Mouse (Mus musculus) T-cell, adult 2 months (primary cell): ENCODE results near the gene Gm20696.
A peak's percentile ranks its signal among the peaks of the same experiment; 100 is the strongest.

ENCODE experiments used
- DNase-seq: peaks from one replicate; pipeline ENCODE4 v3.0.0; 2022; ENCODE audit warnings: low spot score

Gene Gm20696

DNA sequence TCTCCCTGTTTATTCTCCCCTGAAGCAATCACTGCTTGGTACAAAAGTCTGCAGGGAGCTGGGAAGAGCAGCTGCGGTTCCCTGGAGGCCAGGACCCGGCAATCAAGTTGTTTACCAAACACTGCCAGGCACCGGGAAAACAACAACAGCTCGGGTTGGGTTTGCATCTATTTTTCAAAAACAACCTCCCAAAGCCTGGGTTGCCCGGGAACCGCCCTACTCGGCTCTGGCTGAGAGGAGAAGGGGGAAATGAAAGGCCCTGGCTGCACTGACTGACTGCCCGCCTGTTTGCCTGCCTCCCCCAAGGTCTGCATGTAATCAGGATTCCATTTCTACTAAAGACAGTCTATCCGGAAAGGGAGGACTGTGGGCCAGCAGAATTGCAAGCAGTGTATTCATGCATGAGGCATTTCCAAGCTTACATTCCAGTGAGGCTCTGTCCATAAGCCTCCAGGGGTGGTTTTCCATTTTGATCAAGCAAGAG, 226.7 kb downstream of the Gm20696 start:
- DNase-seq: no peak

- DNase-seq: no peak
Observed at GRCm38 (mm10) chr6:99439214-99439877, 227.3 kb downstream of the Gm20696 start.

GRCm38 (mm10) chr6:99436371-99436770, 230.2 kb downstream of the Gm20696 start:
- DNase-seq: no peak

DNA sequence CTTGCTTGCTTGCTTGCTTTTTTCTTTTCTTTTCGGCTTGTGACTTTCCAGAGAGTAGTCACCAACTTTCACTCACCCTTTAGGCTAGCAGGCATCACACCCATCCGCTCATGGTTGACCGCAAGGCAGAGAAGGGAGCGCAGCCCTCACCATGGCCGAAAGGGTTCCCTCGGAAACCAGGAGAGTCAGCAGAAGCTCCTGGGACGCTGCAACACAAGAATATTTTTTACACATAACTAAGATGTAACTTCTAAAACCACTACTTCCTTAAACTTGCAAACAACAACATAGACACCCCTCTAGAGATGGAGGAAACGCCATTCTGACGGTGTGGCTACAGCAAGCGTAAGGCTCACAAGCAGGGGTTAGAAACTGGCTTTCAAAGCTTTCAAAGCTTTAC, 231.5 kb downstream of the Gm20696 start:
- peak; percentile 68 for DNase-seq

GRCm38 (mm10) chr6:99433006-99433405, 233.6 kb downstream of the Gm20696 start:
- peak; percentile 66 for DNase-seq

GRCm38 (mm10) chr6:99431941-99432340, 234.7 kb downstream of the Gm20696 start:
- peak; percentile 29 for DNase-seq

- no peak for DNase-seq
Observed at GRCm38 (mm10) chr6:99430560-99430959, 236.0 kb downstream of the Gm20696 start.

DNA sequence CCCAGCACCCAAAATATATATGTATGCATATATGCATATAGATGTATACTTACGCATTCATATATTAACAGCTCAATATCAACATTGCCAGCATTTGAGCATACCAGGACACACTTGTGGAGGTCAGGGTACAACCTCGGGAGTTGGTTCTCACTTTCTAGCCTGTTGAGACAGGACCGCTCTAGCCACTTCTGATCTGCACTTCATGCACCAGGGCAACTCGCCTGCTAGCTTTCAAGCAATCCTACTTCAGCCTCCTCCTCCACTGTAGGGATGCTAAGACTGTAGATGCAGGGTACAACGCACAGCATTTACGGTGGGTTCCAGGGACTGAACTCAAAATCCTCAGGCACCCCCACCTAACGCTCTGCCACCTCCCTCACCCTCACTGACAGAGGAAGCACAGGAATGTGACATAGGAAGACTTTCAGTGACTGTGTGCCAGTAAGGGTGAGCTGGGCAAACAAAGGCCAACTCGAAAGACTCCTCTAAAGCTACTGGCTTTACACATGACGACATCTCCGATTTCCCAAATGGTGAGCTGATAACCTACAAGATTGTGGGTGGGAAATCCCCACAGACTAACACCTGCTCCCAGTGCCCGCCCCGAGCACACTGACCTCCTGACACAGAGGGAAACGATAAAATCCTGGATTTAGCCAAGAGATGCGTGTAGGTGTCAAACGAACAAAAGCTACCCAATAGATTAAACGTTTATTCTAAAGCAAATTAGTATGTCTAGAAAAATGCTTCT, 237.0 kb downstream of the Gm20696 start:
- no peak for DNase-seq

DNA sequence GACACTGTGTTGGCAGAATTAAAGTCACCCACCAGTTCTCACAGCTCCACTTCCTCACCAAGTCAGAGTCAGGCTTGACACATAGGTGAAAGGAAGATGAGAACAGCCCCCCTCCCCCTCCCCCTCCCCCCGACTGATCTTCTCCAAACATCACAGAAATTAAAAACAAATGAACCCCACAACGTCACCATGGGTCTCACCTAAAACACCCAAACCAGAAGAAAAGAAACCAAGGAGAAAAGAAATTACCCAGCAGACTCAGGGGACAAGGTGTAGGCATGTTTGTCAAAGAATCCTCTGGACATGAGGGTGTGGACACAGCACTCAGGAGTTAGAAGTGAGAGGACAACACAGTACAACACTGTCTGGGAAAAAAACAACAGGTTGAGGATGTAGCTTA, 237.6 kb downstream of the Gm20696 start:
- peak; percentile 54 for DNase-seq

GRCm38 (mm10) chr6:99427301-99427700, 239.3 kb downstream of the Gm20696 start:
- no peak for DNase-seq

DNA sequence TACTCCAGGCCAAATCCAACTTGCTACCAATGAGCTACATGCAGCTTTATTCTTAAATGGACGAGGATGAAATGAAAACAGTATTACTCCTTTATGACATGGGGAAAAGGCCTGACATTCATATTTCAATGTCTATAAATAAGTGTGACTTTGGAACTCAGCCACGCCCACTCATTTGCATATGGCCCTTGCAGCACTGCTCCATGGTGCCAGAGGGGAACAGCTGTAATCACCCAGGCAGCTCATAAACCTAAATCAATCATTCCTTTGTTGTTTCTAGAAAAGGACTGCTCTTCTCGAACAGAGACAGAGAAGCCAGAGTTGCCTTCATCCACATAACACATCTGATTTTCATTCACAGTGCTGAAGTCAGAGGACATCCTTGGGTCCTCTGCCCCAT, 241.6 kb downstream of the Gm20696 start:
- no peak for DNase-seq

DNA sequence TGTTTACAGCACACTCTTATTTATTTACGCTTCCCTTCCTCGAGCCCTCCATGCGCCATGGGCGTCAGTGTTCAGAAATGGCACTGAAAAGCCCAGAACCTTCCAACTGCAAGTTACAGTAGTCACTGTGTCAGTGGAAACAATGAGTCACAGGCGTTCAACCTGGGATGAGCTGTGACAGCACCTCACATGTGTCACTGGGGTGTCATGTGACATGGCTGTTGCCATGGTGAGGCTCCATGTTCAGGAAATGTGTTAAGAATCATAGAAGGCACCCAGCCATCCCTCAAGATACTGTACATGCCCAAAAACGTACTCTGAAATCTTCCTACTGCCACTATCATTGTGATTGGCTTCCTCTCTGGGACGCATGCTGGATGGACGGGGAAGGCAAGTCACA, 245.9 kb downstream of the Gm20696 start:
- peak; percentile 74 for DNase-seq

GRCm38 (mm10) chr6:99412598-99412997, 254.0 kb downstream of the Gm20696 start:
- no peak for DNase-seq

DNA sequence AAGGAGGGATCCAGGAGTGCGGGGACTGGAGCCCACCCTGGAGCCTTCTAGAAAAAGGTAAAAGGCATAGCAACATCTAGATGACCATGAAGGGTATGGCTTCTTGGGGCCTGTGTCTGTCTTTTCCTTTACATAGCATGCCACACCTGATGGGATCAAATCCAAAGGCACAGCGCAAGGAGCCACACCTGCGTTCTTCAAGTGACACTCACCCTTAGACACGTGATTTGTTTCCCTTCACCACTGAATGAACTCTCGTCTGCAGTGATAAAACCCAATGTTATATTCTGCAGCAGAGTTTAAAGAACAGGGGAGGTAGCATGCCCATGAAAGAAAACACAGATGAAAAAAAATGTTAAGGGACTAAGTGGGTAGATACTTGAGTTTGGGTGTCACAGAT, 257.0 kb downstream of the Gm20696 start:
- DNase-seq: no peak

DNA sequence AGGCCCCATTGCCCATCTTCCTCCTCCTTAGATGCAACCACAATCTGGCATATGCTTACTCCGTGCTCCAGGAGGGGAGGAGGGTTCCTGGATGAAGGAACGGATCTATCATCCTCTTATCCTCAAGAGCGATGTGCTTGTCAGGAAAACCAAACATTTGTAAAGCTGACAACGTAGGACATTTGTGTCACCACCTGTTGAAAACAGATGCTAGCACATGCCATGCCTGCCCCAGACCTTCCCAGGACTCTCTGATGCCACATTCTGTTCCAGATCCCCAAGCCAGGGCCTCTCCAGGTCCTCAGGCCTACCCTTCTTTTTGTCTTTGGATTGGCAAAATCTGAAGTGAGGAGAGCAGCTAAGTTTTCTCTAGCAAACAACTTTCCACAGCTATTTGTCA, 257.7 kb downstream of the Gm20696 start:
- DNase-seq: no peak

DNA sequence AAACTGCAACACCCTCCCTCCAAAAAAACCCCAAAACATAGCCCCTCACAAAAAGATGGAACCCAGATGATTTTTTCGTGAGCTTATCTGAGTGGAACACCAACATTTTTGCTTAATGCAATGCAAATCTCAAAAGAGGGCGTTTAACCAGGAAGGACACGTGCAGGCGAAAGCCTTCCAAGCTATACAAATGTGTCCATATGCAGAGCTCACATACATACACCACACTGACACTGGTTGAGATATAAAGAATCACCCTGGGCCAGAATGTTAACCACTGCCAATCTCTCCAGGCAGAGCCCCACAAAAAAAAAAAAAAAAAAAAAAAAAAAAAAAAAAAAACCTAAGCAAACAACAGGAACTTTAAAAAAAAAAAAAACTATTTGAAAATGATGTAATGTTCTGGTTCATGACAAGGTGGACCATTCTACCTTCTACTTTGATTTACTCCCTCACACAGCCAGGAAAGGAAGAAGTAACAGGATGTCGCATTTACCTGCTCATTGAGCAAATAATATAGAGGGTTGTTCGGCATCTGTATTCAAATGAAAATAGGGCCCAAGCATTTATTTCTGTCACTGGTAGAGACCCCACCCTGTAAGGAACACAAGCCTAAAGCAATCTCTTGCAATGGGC, 262.7 kb downstream of the Gm20696 start:
- peak; percentile 29 for DNase-seq

DNA sequence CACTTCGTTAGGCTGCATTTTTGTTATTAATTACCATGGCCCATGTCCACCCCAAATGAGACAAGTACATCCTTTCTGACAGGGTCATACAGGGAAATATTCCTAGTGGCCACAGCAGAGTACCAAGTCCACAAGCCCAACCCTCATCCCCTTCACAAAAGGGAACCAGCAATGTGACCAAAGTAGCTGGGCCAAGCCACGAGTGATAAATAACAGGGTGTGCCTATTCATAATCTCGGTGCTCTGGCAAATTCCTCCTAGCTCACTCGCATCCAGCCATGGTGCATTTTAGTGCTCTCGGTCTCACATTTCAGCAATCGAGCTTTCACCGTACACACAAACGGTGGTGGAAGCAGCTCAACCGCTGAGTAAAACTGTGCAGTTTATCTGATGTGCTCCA, 263.7 kb downstream of the Gm20696 start:
- DNase-seq: no peak

- peak; percentile 33 for DNase-seq
Observed at GRCm38 (mm10) chr6:99402370-99402769, 264.2 kb downstream of the Gm20696 start.

- peak; percentile 83 for DNase-seq
Observed at GRCm38 (mm10) chr6:99401801-99402200, 264.8 kb downstream of the Gm20696 start.

DNA sequence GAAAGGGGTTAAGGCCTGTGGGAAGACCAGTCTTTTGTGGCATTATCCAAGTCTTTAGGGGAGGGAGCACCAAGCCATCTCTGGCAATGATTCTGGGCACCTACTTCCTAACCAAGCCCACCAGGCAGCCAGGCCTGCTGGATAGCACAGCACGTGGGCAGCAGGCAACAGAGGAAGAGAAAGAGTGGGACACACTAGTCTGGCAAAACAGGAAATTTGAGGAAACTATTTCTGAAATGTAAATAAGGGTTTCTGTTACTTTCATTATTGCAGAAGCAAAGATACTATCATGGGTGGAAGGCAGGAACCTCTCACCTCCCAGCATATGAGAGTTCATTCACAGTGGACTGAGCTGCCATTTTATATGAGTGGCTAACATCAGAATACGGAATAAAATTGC, 265.4 kb downstream of the Gm20696 start:
- DNase-seq: no peak

- DNase-seq: peak; percentile 59
Observed at GRCm38 (mm10) chr6:99395745-99396144, 270.9 kb downstream of the Gm20696 start.

DNA sequence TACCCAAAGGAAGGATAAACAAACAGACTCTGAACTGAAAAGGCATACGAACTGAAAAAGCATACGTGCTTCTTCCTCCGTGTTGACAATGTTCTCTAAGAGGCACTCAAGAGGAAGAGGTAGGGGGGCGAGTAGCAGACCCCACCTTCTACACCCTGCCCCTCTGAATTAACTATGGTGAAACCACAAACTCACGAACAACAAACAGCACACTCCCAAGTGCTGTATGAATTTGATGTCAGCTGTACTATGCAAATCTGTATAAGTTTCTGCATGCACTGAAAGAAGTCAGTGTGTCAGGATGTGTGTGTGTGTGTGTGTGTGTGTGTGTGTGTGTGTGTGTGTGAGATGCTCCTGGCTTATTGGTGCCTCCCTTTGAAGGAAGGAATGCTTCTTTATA, 271.8 kb downstream of the Gm20696 start:
- DNase-seq: peak; percentile 62

GRCm38 (mm10) chr6:99392484-99392883, 274.1 kb downstream of the Gm20696 start:
- DNase-seq: no peak
